Mouse (Mus musculus): ENCODE measurements at regions not wholly inside any gene's neighbourhood (a gene's known extent, or its start where the extent isn't known, plus 50 kb on each side); places are given as distances from the start of the nearest gene placed in this dataset.

DNA sequence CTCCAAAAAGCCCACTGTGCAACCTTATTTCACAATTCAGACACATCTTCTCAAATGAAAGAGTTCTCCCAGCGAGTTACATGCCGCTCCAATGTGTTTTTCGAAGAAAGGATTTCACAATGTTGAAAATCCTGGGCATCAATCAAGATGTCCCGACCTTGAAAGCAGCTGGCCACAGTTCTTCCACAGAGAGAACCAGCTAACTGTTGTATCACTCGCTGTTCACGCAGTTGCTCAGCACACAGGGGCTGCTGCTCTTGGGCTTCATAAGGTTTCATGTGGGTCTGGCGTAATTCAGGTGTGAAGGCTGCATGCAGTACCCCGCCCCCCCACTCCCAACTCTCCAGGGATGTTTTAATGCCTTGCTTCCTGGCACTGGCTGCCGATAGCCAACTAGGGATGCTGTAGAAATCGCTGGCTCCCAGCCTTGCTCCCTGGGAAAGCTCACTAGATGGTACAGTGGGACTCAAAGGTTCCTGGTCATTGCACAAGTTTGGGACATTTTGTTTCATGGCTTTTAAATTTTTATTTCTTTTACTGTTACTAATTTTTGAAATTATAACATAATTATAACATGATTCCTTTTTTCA, 65.5 kb upstream of the Sash1 start:
- peak in 1 of 2 experiments; percentile 67 for DNase-seq (ENCODE audit: low spot score in 2 of 2)

DNA sequence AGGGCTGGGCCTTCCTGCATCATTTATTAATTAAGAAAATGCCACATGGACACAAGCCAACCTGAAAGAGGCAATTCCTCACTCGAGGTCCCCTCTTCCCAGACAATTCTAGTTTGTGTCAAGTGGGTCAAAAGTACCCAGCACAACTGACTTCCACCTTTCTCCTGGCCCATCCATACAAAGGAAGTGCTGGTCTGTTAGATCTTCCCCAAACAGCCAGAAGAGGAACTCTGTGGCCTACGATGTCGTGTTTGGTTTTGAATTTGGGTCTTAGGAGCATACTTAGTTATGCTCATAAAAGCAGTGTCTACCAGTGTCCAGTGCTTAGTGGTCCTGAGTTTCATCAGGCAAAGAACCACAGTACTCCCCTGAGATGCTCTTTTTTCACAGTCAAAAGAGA, 62.4 kb upstream of the Sash1 start:
- no peak for DNase-seq (ENCODE audit: low spot score in 2 of 2)

DNA sequence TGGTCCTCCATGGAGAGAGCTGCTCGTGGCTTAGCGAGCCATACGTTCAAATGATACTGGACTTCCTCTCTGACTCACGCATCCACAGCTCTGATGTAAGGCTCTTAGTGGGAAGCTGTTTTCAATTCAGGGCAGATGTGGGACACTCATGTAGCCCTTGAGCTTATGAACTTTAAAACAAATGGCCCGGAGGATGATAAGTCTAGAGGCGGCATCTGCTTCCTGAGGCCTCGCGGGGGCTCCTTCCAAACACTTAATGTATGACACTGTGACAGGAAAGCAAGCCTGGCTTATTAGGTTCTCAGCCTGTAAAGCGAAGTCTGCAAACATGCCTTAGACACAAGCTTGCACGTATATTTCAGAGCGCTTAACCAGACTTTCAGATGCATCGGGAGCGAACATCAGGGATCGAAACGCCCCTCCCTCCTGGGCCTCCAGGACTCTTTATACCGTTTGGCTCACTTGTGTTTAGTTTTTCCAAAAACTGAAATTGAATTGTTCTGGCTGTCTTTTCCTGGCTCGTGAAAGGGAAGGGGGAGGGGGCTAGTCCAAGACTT, 59.4 kb upstream of the Sash1 start:
- no peak for DNase-seq (ENCODE audit: low spot score in 2 of 2)

DNA sequence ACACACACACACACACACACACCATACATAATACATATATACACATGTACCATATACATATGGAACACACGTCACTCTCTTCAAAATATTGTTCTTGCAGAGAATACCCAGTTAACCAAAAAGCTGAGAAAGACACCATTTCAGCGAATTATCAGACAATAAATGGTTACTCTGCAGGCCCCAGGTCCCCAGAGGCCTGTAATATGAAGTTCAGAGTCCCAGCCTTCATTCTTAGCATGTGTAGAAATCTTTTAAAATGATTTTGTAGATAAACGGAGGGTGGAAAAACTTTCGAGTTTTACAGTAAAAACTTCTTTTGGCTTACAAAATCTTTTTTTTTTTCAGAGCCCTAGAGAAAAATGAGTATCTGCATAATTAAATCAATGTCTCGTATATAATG, 58.7 kb upstream of the Sash1 start:
- DNase-seq (ENCODE audit: low spot score in 2 of 2): no peak

DNA sequence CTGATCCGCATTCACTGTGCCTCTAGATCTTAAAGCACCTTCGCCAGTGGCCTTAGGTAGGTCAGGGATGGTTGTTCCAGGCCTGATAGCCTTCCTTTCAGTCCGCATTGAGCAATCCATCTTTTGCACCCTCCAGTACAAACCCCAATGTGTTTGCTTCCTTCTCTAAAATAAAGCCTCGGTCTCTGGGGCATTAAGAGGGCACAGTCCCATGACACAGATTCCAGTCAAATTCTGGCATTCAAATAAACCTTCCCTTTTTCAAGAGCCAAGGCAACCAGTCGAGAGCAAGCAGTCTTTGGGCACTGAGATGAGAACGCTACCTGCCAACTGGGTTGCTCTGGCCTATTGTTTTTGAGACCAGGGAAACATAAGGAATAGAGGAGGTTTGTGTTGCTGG, 57.8 kb upstream of the Sash1 start:
- no peak for DNase-seq (ENCODE audit: low spot score in 2 of 2)

DNA sequence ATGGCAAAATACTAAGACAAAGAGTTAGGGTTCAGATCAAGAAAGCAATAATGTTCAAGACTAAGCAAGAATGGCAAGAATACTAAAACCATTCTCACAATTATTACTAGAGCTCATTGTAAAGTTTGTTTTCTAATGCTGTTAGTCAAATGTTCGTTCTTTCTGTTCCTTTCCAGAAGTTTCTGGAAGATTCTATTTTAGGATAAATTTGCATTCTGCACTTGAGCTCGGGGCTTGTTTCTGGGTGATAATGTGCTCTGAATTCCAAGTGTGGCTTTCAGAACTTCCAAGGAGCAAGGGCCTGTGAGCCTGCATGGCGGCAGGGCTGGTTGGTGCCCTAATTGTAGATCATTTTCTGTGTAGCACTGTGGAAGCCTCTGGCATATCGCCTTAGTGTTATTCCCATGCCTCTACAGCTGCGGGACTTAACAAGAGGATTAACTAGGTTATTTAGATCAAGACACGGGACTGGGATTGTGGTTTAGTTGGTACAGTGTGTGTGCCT, 57.1 kb upstream of the Sash1 start:
- no peak for DNase-seq (ENCODE audit: low spot score in 2 of 2)

DNA sequence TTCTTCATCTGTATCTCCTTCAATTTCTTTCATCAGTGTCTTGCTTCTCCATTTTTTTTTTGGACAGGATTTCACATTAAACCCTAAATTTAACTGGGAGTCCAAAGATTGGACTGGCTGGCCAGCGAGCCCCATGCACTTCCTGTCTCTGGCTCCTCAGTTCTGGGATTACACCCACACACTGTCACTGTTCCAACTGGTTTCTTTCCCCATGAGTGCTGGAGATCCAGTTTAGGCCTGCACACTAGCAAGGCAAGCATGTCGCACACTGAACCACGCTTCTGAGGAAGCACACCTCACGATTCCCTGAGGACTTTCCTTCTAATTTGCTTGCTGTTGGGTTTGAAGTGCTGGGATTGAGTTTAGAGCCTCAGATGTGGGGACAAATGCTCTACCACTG, 50.5 kb upstream of the Sash1 start:
- no peak for DNase-seq (ENCODE audit: low spot score in 2 of 2)
